Mouse (Mus musculus): Measurements from ENCODE around the gene Ap1b1.

Ap1b1 gene

DNA sequence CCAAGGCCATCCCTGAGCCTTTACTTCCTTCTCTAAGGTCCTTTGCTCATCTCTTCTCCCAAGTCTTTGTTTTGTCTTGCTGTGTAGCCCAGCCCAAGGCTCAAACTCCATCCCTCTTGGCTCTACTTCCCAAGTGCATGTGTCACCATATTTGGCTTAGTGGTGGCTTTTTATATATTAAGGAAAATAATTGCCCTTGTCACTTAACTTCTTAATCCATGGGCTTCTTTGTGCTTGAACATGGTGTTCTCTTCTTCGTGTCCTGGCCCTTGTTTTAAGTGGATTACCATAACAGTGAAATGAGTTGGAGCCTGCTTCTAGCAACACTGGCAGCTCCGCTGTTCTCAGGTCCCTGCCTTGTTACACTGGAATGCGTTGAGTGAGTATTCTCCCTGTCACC is 9.1 kb downstream of the Ap1b1 start:
- no peaks in the 10 kb centered on the region for H3K9me3 ChIP-seq (ENCODE audit: low read length)
- no peak for TF ChIP-seq POU5F1 (IDR thresholded peaks at IDR 0.05; ENCODE audit: borderline replicate concordance, low read length)
- no peak for TF ChIP-seq CTCF (conservative IDR thresholded peaks at IDR 0.05; ENCODE audit: low read length)
- no peak for TF ChIP-seq NANOG (IDR thresholded peaks at IDR 0.05; ENCODE audit: borderline replicate concordance, low read length)
- peaks cover 14% of the 10 kb centered on the region for H3K4me1 ChIP-seq (replicated peaks; ENCODE audit: low read depth, low read length)
- peaks cover 77% of the 10 kb centered on the region for H3K36me3 ChIP-seq (ENCODE audit: insufficient read depth, low read length)
- no peaks in the 10 kb centered on the region for H3K27me3 ChIP-seq (ENCODE audit: insufficient read depth, low read length)
- H3K4me3 ChIP-seq (replicated peaks; ENCODE audit: low read length) = no peak overlapping the region

DNA sequence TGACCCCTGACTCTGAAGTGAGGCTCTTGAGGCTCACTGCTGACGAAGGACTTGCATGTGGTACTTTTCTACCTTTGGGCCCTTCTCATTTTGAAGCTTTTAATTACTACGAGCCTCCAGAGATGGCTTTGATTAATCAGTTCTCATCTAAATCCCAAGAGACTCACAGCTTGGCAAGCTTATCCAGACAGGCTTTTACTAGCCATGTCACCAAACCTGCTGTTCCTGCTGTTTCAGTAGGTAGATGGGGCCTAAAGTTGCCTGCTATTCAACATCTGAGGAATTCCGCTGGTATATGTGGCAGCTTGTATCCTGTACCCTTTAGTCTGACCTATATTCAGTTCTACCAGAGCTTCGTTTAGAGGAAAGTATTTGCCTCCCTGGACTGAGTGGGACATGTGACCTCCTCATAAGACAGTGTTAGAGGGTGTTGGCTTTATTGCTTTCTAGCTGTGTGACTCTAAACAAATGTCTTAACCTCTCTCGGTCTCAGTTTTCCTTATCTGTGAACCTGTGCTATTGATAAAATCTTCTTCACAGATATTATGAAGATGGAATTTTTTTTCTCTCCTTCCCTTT is 10.1 kb downstream of the Ap1b1 start:
- Histone ChIP-seq H3K27me3 (ENCODE audit: insufficient read depth, low read length) (no peaks in the 10 kb centered on the region), H3K36me3 (ENCODE audit: insufficient read depth, low read length) (peaks cover 73% of the 10 kb centered on the region), H3K9me3 (ENCODE audit: low read length) (no peaks in the 10 kb centered on the region), H3K4me1 (replicated peaks; ENCODE audit: low read depth, low read length) (peaks cover 14% of the 10 kb centered on the region), H3K4me3 (replicated peaks; ENCODE audit: low read length) (no peak overlapping the region)
- no peak for TF ChIP-seq POU5F1 (IDR thresholded peaks at IDR 0.05; ENCODE audit: borderline replicate concordance, low read length)

DNA sequence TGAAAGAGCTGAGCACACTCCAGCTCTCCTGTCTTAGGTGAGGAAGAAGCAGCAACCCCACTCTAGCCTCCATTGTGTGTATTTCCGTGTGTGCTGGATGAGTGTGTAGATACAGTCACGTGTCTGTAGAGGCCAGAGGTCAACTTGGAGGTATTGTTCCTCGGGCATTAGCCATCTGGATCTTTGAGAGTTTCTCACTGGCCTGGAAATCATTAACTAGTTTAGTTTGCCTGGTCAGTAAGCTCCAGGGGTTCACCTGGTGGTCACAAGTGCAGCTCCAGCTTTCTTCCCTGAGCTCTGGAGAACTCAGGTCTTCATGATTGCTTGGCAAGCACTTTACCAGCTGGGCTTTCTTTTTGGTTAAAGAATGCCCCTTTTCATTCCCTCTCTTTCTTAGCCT is 11.7 kb downstream of the Ap1b1 start:
- Histone ChIP-seq H3K4me3 (replicated peaks; ENCODE audit: low read length) (no peak overlapping the region), H3K36me3 (ENCODE audit: insufficient read depth, low read length) (peaks cover 74% of the 10 kb centered on the region), H3K4me1 (replicated peaks; ENCODE audit: low read depth, low read length) (peaks cover 14% of the 10 kb centered on the region), H3K27me3 (ENCODE audit: insufficient read depth, low read length) (no peaks in the 10 kb centered on the region), H3K9me3 (ENCODE audit: low read length) (no peaks in the 10 kb centered on the region)
- TF ChIP-seq NANOG (IDR thresholded peaks at IDR 0.05; ENCODE audit: borderline replicate concordance, low read length) = no peak
- no peak for TF ChIP-seq POU5F1 (IDR thresholded peaks at IDR 0.05; ENCODE audit: borderline replicate concordance, low read length)

- H3K4me1 ChIP-seq (replicated peaks; ENCODE audit: low read depth, low read length) = peaks cover 14% of the 10 kb centered on the region
- H3K9me3 ChIP-seq (ENCODE audit: low read length) = no peaks in the 10 kb centered on the region
- no peak for TF ChIP-seq POU5F1 (IDR thresholded peaks at IDR 0.05; ENCODE audit: borderline replicate concordance, low read length)
- TF ChIP-seq CTCF (conservative IDR thresholded peaks at IDR 0.05; ENCODE audit: low read length) = no peak
- no peak for TF ChIP-seq NANOG (IDR thresholded peaks at IDR 0.05; ENCODE audit: borderline replicate concordance, low read length)
- no peaks in the 10 kb centered on the region for H3K27me3 ChIP-seq (ENCODE audit: insufficient read depth, low read length)
- no peak overlapping the region for H3K4me3 ChIP-seq (replicated peaks; ENCODE audit: low read length)
- peaks cover 75% of the 10 kb centered on the region for H3K36me3 ChIP-seq (ENCODE audit: insufficient read depth, low read length)
These were observed 12.1 kb downstream of the Ap1b1 start for GRCm38 (mm10) chr11:4998762-4999161.

DNA sequence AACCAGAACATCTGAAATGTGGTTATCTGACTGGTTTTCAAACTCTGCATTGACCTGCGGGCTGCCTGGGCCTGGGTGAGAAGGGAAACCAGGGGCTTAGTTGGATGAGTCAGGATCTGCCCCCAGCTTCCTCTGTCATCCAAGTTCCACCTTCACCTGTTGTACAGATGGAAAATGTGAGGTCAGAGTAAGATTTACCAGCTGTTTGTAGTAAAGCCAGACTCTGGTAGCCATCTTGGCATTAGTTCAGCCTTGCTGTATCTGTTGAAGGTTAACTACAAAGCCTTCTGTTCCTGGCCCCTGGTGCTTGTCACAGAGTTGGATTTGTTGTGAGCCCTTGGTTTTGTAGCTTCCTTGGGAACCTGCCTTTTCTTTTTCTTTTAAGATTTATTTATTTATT is 13.6 kb downstream of the Ap1b1 start:
- Histone ChIP-seq H3K9me3 (ENCODE audit: low read length) (no peaks in the 10 kb centered on the region), H3K27me3 (ENCODE audit: insufficient read depth, low read length) (no peaks in the 10 kb centered on the region), H3K4me1 (replicated peaks; ENCODE audit: low read depth, low read length) (peaks cover 20% of the 10 kb centered on the region), H3K4me3 (replicated peaks; ENCODE audit: low read length) (no peak overlapping the region), H3K36me3 (ENCODE audit: insufficient read depth, low read length) (peaks cover 69% of the 10 kb centered on the region)
- TF ChIP-seq NANOG (IDR thresholded peaks at IDR 0.05; ENCODE audit: borderline replicate concordance, low read length) (no peak), POU5F1 (IDR thresholded peaks at IDR 0.05; ENCODE audit: borderline replicate concordance, low read length) (no peak), CTCF (conservative IDR thresholded peaks at IDR 0.05; ENCODE audit: low read length) (no peak)

DNA sequence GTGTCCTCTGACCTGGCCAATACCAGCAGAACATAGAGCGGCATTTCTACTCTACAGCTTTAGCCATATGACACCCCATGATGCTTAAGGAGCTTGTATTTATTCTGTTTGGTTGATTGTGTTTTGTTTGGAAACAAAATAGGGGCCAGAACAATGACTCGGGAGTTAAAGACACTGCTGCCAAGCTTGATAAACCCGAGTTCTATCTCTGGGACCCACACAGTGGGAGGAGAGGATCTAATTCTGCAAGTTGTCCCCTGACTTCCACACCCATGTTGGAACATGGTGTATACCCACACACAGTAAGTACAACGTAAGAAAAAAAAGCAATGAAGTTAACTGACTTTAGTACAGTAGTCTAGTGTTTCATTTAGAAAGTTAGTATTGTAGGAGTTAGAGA is 16.2 kb downstream of the Ap1b1 start:
- Histone ChIP-seq H3K36me3 (ENCODE audit: insufficient read depth, low read length) (peaks cover 52% of the 10 kb centered on the region), H3K9me3 (ENCODE audit: low read length) (no peaks in the 10 kb centered on the region), H3K4me3 (replicated peaks; ENCODE audit: low read length) (no peak overlapping the region), H3K27me3 (ENCODE audit: insufficient read depth, low read length) (no peaks in the 10 kb centered on the region), H3K4me1 (replicated peaks; ENCODE audit: low read depth, low read length) (peaks cover 27% of the 10 kb centered on the region)
- TF ChIP-seq CTCF (conservative IDR thresholded peaks at IDR 0.05; ENCODE audit: low read length) = no peak
- TF ChIP-seq NANOG (IDR thresholded peaks at IDR 0.05; ENCODE audit: borderline replicate concordance, low read length) = no peak
- TF ChIP-seq POU5F1 (IDR thresholded peaks at IDR 0.05; ENCODE audit: borderline replicate concordance, low read length) = no peak

GRCm38 (mm10) chr11:5005528-5005927 is 18.9 kb downstream of the Ap1b1 start:
- Histone ChIP-seq H3K4me3 (replicated peaks; ENCODE audit: low read length) (no peak overlapping the region), H3K27me3 (ENCODE audit: insufficient read depth, low read length) (no peaks in the 10 kb centered on the region), H3K36me3 (ENCODE audit: insufficient read depth, low read length) (peaks cover 44% of the 10 kb centered on the region), H3K9me3 (ENCODE audit: low read length) (no peaks in the 10 kb centered on the region), H3K4me1 (replicated peaks; ENCODE audit: low read depth, low read length) (peaks cover 39% of the 10 kb centered on the region)
- TF ChIP-seq NANOG (IDR thresholded peaks at IDR 0.05; ENCODE audit: borderline replicate concordance, low read length) = no peak
- no peak for TF ChIP-seq CTCF (conservative IDR thresholded peaks at IDR 0.05; ENCODE audit: low read length)
- no peak for TF ChIP-seq POU5F1 (IDR thresholded peaks at IDR 0.05; ENCODE audit: borderline replicate concordance, low read length)

GRCm38 (mm10) chr11:5007186-5007585 is 20.6 kb downstream of the Ap1b1 start:
- TF ChIP-seq CTCF (conservative IDR thresholded peaks at IDR 0.05; ENCODE audit: low read length) (no peak), NANOG (IDR thresholded peaks at IDR 0.05; ENCODE audit: borderline replicate concordance, low read length) (no peak), POU5F1 (IDR thresholded peaks at IDR 0.05; ENCODE audit: borderline replicate concordance, low read length) (no peak)
- Histone ChIP-seq H3K27me3 (ENCODE audit: insufficient read depth, low read length) (no peaks in the 10 kb centered on the region), H3K36me3 (ENCODE audit: insufficient read depth, low read length) (peaks cover 45% of the 10 kb centered on the region)

GRCm38 (mm10) chr11:5008867-5009266 is 22.2 kb downstream of the Ap1b1 start:
- no peak overlapping the region for H3K4me3 ChIP-seq (replicated peaks; ENCODE audit: low read length)
- peaks cover 39% of the 10 kb centered on the region for H3K4me1 ChIP-seq (replicated peaks; ENCODE audit: low read depth, low read length)
- no peaks in the 10 kb centered on the region for H3K9me3 ChIP-seq (ENCODE audit: low read length)
- peaks cover 44% of the 10 kb centered on the region for H3K36me3 ChIP-seq (ENCODE audit: insufficient read depth, low read length)
- H3K27me3 ChIP-seq (ENCODE audit: insufficient read depth, low read length) = no peaks in the 10 kb centered on the region
- TF ChIP-seq POU5F1 (IDR thresholded peaks at IDR 0.05; ENCODE audit: borderline replicate concordance, low read length) (no peak), CTCF (conservative IDR thresholded peaks at IDR 0.05; ENCODE audit: low read length) (no peak), NANOG (IDR thresholded peaks at IDR 0.05; ENCODE audit: borderline replicate concordance, low read length) (no peak)

More at GRCm38 (mm10) chr11:5007186-5007585, 20.6 kb downstream of the Ap1b1 start:
- H3K9me3 ChIP-seq (ENCODE audit: low read length) = no peaks in the 10 kb centered on the region
- peaks cover 39% of the 10 kb centered on the region for H3K4me1 ChIP-seq (replicated peaks; ENCODE audit: low read depth, low read length)
- no peak overlapping the region for H3K4me3 ChIP-seq (replicated peaks; ENCODE audit: low read length)
